In genomic region chr16:44820545-44820944, GRCm38 (mm10) we compare ENCODE assay signal across 25 mouse cellular contexts. TPM values are rescaled to one million over a fixed set of nuclear protein-coding genes. Genes with fewer than 3 reads are reported as not detected.
"Had no signal": no experiment of that assay in that cellular context is flagged by ENCODE, and none has a peak within 500 bp of the region (broad histone marks: within the 10 kb centered on the region; RNA-seq: fewer than 3 reads in every experiment).

No protein-coding gene starts in this region.

- H3K4me1 ChIP-seq: lung, embryonic 15.5 days; megakaryocyte, embryonic 14.5 days; midbrain, embryonic 13.5 days; midbrain, embryonic 15.5 days; neural tube, embryonic 12.5 days had no signal

- H3K36me3 ChIP-seq: lung, embryonic 15.5 days; midbrain, embryonic 13.5 days; midbrain, embryonic 15.5 days; neural tube, embryonic 12.5 days had no signal

- H3K9me3 ChIP-seq: lung, embryonic 15.5 days; megakaryocyte, embryonic 14.5 days; midbrain, embryonic 13.5 days; midbrain, embryonic 15.5 days; neural tube, embryonic 12.5 days had no signal

- DNase-seq: liver, postnatal 0 days; lung, adult 2 months; lung, postnatal 14 days; lung, postnatal 36 days; retina, postnatal 1 day; right cerebral cortex, adult 18-20 months; right cerebral cortex, postnatal 25 days; right cerebral cortex, postnatal 4 days; spleen, adult 18-20 months; thymus, adult 18-20 months; thymus, postnatal 14 days; thymus, postnatal 36 days had no signal

- H3K4me3 ChIP-seq: lung, embryonic 15.5 days; megakaryocyte, embryonic 14.5 days; midbrain, embryonic 13.5 days; midbrain, embryonic 15.5 days; neural tube, embryonic 12.5 days had no signal

- H3K27me3 ChIP-seq: lung, embryonic 15.5 days; megakaryocyte, embryonic 14.5 days; midbrain, embryonic 13.5 days; midbrain, embryonic 15.5 days; neural tube, embryonic 12.5 days had no signal

- ATAC-seq: liver, postnatal 0 days; lung, postnatal 0 days; midbrain, embryonic 13.5 days; midbrain, embryonic 15.5 days had no signal

RNA-seq across cellular contexts. Expression of gene Cd200r4, which starts 9.0 kb away (rescaled TPM):
- total RNA-seq: midbrain, postnatal 0 days had no signal
- polyA plus RNA-seq: midbrain, embryonic 13.5 days; midbrain, embryonic 15.5 days; neural tube, embryonic 14.5 days had no signal

RNA-seq across cellular contexts. Expression of gene Cd200r2, which starts 46.4 kb away (rescaled TPM):
- total RNA-seq: monocyte, adult 5-6 weeks; neutrophil, adult 5-6 weeks had no signal
- polyA plus RNA-seq: lung, embryonic 15.5 days; lung, postnatal 0 days; midbrain, embryonic 11.5 days; midbrain, embryonic 13.5 days; midbrain, embryonic 15.5 days; midbrain, postnatal 0 days; neural tube, embryonic 12.5 days; stomach, embryonic 14.5 days; thymus, postnatal 0 days had no signal

RNA-seq across cellular contexts. Expression of gene Cd200r1, which starts 55.0 kb away (rescaled TPM):
- total RNA-seq: midbrain, postnatal 0 days had no signal
